Mouse (Mus musculus) heart, adult 18-20 months (tissue): ENCODE measurements at regions not wholly inside any gene's neighbourhood (a gene's known extent, or its start where the extent isn't known, plus 50 kb on each side); places are given as distances from the start of the nearest gene placed in this dataset.

ENCODE experiments used
- DNase-seq, 2 experiments: peaks; one replicate each; pipeline ENCODE4 v3.0.0; 2021 to 2022; ENCODE audit warnings: mixed read lengths in 1 of 2

DNA sequence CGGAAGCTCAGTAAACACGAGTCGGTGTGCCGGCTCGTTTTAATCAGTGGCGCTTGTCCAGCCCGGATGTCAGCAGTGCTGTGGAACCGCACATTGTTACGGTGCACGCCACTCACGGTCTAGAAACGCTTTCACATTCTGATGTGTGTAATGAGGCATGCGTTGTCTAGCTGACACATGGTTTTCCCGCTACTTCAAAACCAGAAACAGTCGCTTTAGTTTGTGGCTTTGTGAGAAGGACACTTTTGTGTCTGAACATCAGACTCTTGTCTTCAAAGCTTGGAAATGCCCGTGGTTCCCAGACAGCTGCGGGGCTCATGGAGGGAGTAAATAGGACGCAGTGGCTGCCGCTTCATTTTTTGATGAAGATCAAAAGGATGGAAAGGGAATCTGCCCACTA, 77.0 kb upstream of the Lgr5 start:
- no peak for DNase-seq

DNA sequence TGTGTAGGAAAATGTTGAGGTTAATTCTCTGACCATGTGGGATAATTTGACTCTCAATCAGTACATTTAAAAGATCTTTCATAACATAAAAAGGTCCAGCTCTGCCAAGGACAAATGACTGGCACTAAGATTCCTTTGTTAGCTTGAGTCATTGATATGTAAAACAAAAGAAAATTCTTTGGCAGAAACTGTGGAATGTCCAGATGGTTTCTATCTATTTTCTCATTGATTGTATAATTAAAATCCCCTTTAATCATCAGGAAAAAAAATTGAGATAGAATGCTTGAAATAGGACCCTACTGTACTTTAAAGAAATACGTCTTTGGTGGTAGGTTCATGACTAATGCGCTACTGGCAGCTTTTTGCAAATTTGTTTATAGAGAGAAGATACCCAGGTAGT, 89.1 kb upstream of the Lgr5 start:
- no peak for DNase-seq

GRCm38 (mm10) chr10:115681115-115681514, 93.5 kb upstream of the Lgr5 start:
- no peak for DNase-seq

DNA sequence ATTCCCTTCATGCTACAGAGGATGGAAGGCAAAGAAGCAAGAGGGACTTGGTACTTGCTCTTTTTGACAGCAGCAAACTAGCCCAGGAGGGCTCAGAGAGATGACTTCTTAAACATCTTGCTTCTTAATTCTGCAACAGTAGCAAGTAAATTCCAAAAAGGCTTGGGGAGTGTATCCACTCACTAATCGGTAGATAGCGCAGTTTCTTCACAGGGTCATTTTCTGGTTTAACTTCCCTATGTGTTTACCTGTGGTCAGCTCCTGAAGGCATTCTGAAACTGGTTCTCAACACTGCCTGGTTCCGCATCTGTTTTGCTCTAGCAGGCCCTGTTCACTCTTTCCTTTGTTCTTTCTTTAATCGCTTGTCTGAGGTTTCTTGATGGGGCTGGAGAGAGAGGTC, 104.4 kb upstream of the Lgr5 start:
- no peak for DNase-seq

GRCm38 (mm10) chr10:115693986-115694833, 106.6 kb upstream of the Lgr5 start:
- DNase-seq: no peak

DNA sequence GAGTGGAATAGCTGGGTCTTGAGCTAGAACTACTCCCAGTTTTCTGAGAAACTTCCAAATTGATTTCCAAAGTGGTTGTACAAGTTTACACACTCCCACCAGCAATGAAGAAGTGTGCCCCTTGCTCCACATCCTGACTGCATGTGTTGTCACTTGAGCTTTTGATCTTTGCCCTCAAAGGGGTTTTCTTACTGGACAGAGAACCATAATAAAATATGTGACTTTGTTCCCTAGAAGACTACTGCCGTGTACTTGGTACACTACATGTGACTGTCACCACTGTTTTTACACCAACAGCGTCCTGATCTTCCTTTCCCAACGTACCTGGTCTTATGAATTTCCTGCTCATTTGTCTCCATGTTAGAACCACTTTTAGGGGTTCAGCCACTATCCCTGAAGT, 114.3 kb upstream of the Tspan8 start:
- DNase-seq: no peak

GRCm38 (mm10) chr10:115708623-115709022, 108.0 kb upstream of the Tspan8 start:
- no peak for DNase-seq

GRCm38 (mm10) chr10:115713896-115714295, 102.7 kb upstream of the Tspan8 start:
- DNase-seq: peak; percentile 37 to 40

GRCm38 (mm10) chr10:115716178-115716577, 100.5 kb upstream of the Tspan8 start:
- no peak for DNase-seq

- no peak for DNase-seq
These were observed 99.6 kb upstream of the Tspan8 start for GRCm38 (mm10) chr10:115717064-115717463.

GRCm38 (mm10) chr10:115722589-115722988, 94.0 kb upstream of the Tspan8 start:
- DNase-seq: no peak

DNA sequence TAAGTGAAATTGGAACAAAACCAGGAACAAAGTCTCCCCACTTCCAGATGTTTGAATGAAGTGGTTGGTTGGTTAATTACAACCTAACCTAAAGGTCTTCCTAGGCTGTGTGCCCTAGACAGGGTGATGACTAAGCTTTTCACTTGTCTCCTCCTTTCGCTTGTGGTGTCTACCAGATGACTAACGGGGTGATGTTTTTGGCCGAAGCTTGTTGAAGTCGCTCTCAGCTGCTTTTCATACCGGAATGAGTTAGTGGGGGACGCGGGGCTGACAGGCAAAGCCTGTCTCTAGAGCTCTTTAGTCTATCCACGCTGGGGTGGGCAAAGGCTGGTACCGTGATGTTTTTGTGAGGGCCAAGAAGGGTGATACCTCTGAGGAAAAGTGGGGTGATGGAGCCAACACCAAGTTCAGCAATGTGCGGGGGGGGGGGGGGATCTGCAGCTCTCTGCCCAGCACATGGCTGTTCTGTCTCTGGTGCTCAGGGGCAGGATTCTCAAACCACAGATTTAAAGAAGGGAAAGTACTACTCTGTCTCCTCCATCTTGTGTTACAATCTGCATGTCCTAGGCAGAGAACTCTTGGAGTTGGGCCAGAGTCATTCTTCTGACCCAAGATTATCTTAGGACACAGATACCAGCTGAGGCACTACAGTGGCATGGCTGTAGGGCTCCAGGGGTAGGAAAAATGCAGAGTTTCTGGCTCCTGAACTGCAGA, 73.8 kb upstream of the Tspan8 start:
- DNase-seq: no peak

- DNase-seq: no peak
These were observed 66.8 kb upstream of the Tspan8 start for GRCm38 (mm10) chr10:115749844-115750243.

DNA sequence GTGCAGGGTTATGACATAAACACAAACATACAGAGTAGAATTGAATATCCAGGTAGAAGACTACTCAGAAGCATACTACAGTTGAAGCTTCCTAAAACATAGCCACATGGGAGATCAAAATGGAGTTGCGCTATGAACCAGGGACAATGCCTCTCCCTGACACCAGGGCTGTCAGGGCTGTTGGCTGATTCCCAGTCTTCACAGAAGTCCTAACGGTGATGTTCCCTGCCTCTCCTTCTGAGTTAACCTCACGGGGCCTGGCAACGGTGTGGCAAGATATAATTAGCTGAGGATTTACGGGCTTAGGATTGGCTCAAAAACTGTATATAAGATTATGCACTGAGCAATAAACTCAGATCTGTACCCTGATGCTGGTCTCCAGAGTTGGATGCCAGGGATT, 66.4 kb upstream of the Tspan8 start:
- no peak for DNase-seq

- DNase-seq: no peak
These were observed 58.0 kb upstream of the Tspan8 start for GRCm38 (mm10) chr10:115758667-115759066.
